Mouse (Mus musculus) gonadal fat pad, adult 2 months (tissue): Measurements from ENCODE around the gene Pde4b. TPM values are rescaled to one million over a fixed set of nuclear protein-coding genes. Genes with fewer than 3 reads are reported as not detected.

Source experiments
- DNase-seq: peaks from one replicate; pipeline ENCODE4 v3.0.0-alpha.2; 2012; ENCODE audit warnings: low read depth
- polyA plus RNA-seq: library from polyadenylated mRNA; depleted of rRNA; stranded (reverse); fragments of >200 nt; gene quantifications from 2 replicates; pipeline ENCODE4 v1.2.3, GENCODE M21; 2012

The Pde4b gene
- polyA plus RNA-seq, 1 experiment = 5.6 TPM

GRCm38 (mm10) chr4:102177258-102177657 lies 89.9 kb downstream of the Pde4b start:
- no peak for DNase-seq

- no peak for DNase-seq
Observed at GRCm38 (mm10) chr4:102186888-102187287, 99.5 kb downstream of the Pde4b start.

- DNase-seq = no peak
Observed at GRCm38 (mm10) chr4:102197707-102198106, 110.4 kb downstream of the Pde4b start.

- DNase-seq = no peak
Observed at GRCm38 (mm10) chr4:102209773-102210172, 122.4 kb downstream of the Pde4b start.

- no peak for DNase-seq
Observed at GRCm38 (mm10) chr4:102226700-102227099, 139.4 kb downstream of the Pde4b start.

GRCm38 (mm10) chr4:102228953-102229586 lies 141.7 kb downstream of the Pde4b start:
- DNase-seq = no peak

GRCm38 (mm10) chr4:102230898-102231297 lies 143.6 kb downstream of the Pde4b start:
- DNase-seq = no peak

GRCm38 (mm10) chr4:102233633-102234032 lies 146.3 kb downstream of the Pde4b start:
- DNase-seq = no peak

- DNase-seq = no peak
Observed at GRCm38 (mm10) chr4:102235151-102235550, 147.8 kb downstream of the Pde4b start.

- no peak for DNase-seq
Observed at GRCm38 (mm10) chr4:102239102-102239501, 151.8 kb downstream of the Pde4b start.

GRCm38 (mm10) chr4:102239657-102240390 lies 152.5 kb downstream of the Pde4b start:
- DNase-seq = no peak

- DNase-seq = no peak
Observed at GRCm38 (mm10) chr4:102240754-102241427, 153.5 kb downstream of the Pde4b start.

GRCm38 (mm10) chr4:102253994-102254393 lies 166.7 kb downstream of the Pde4b start:
- DNase-seq = no peak

GRCm38 (mm10) chr4:102254466-102255294 lies 167.3 kb downstream of the Pde4b start:
- DNase-seq = no peak

GRCm38 (mm10) chr4:102255295-102255670 lies 167.9 kb downstream of the Pde4b start:
- no peak for DNase-seq

GRCm38 (mm10) chr4:102256170-102256960 lies 169.0 kb downstream of the Pde4b start:
- DNase-seq = no peak

- DNase-seq = no peak
Observed at GRCm38 (mm10) chr4:102260216-102260615, 172.9 kb downstream of the Pde4b start.

- no peak for DNase-seq
Observed at GRCm38 (mm10) chr4:102272313-102272712, 185.0 kb downstream of the Pde4b start.

GRCm38 (mm10) chr4:102272749-102273148 lies 185.4 kb downstream of the Pde4b start:
- DNase-seq = no peak

GRCm38 (mm10) chr4:102275716-102276115 lies 188.4 kb downstream of the Pde4b start:
- DNase-seq = no peak

- no peak for DNase-seq
Observed at GRCm38 (mm10) chr4:102278958-102279357, 191.6 kb downstream of the Pde4b start.
